Mouse (Mus musculus): Measurements from ENCODE around the gene Gm20219. TPM values are rescaled to one million over a fixed set of nuclear protein-coding genes. Genes with fewer than 3 reads are reported as not detected.
A peak's percentile ranks its signal among the peaks of the same experiment; 100 is the strongest.

Gm20219 gene
- polyA plus RNA-seq, 1 experiment from 2014 or later = 1.3 TPM

DNA sequence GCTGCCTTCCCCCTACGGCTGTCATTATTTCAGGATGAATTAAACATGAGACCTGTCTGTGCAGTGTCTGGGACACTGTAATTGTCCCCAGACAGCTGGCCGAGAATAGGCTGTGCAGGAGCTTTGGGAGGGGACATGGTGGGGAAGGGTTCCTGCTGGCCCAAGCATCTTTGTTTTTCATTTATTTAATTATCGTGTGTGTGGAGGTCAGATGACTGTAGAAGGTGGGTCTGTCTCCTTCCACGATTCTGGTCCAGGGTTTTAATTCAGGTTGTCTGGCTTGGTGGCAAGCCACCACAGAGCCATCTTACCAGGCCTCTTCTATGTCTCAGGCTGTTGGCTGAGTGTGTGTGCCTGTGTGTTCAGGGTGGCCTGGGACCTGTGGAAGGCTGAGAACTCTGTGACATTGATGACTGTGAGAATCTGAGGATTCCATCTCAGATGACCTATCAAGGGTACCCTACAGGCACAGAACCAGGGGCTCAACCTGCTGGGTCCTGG is 5.5 kb downstream of the Gm20219 start:
- Histone ChIP-seq H3K9me3 (no peaks in the 10 kb centered on the region), H3K36me3 (replicated peaks) (no peaks in the 10 kb centered on the region), H3K27me3 (ENCODE audit: poor library complexity, severe bottlenecking) (no peaks in the 10 kb centered on the region), H3K27ac (0 out of 2 replicates have a peak overlapping the region, but pooled peaks have one; percentile 21), H3K4me1 (peaks cover 68% of the 10 kb centered on the region), H3K4me3 (no peak overlapping the region)
- 68% methylated on average over 4 of the region's 4 CpGs for WGBS
- DNase-seq (ENCODE audit: extremely low spot score, low spot score) = no peak

DNA sequence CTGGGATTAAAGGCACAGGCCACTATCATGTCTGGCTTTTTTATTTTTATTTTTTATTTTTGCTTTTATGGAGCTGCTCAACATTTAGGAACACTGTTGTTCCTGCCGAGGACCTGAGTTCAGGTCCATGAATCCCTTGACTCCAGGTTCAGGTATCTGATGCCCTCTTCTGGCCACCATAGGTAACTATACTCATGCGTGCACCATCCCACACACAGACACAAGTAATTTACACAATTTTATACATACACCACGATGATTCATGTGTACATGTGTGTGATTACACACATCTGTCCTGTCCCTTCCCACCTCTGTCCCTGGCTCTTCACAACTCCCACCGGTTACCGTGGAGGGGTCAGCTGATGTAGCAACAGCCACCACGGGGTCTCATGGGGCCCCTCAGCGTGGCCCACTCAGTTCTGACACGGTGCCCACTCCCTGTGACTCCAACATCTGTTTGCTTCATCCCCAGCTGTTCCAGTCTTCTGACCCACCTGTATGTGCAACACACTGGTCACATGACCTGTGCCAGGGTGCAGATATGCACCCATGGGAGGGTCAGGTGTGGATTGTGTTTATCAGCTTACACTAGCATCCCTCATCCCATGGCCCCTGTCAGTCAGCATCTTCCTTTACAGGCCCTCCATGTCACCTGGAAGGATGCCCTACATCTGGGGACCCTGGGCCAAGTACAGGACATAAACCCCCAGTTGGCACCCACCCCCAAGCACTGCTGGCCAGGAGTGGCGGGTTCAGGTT is 6.2 kb downstream of the Gm20219 start:
- no peak for DNase-seq (ENCODE audit: extremely low spot score, low spot score)
- H3K36me3 ChIP-seq (replicated peaks) = no peaks in the 10 kb centered on the region
- H3K4me1 ChIP-seq = peaks cover 74% of the 10 kb centered on the region
- peak overlapping the region; percentile 21; the same call in 1 of the 2 replicates for H3K27ac ChIP-seq
- 78% methylated on average over 9 of the region's 9 CpGs for WGBS
- no peaks in the 10 kb centered on the region for H3K27me3 ChIP-seq (ENCODE audit: poor library complexity, severe bottlenecking)
- H3K9me3 ChIP-seq = no peaks in the 10 kb centered on the region
- H3K4me3 ChIP-seq = no peak overlapping the region

DNA sequence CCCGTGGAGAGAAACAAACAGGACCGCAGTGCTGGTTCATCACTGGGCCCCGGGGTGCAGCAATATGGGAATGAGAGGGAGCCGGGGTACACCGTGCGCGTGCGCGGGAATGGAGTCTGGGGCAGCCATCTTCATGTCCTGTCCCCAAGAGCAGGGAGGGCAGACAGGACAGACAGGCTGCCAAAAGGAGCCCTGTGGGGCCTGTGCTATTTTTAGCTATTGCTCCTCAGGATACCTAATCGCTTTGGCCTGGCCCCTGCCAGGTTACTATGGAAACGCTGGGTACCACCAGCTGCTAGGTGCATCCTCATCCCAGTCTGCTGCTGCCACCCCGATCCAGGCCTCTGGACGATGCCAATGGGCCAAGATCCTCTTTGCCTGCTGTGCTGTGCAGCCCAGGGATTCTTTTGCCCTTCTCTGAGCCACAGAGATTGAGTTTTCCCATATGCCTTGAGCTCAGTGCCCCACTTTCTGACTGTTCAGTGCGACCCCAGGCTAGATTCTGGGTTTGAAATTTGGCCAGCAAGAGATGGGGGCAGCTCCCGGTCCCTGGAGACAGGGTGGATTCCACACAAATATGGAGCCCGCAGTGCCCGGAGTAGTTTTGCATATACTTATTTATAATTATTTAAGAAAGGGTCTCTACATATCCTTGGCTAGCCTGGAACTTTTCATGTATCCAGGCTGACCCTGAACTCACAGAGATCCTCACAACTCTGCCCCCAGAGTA is 6.9 kb downstream of the Gm20219 start:
- Histone ChIP-seq H3K4me3 (no peak overlapping the region), H3K9me3 (no peaks in the 10 kb centered on the region), H3K27ac (peak overlapping the region; percentile 58; the same call in 1 of the 2 replicates), H3K4me1 (peaks cover 75% of the 10 kb centered on the region), H3K27me3 (ENCODE audit: poor library complexity, severe bottlenecking) (no peaks in the 10 kb centered on the region), H3K36me3 (replicated peaks) (no peaks in the 10 kb centered on the region)
- DNase-seq (ENCODE audit: extremely low spot score, low spot score) = no peak
- WGBS = 58% methylated on average over 17 of the region's 17 CpGs

DNA sequence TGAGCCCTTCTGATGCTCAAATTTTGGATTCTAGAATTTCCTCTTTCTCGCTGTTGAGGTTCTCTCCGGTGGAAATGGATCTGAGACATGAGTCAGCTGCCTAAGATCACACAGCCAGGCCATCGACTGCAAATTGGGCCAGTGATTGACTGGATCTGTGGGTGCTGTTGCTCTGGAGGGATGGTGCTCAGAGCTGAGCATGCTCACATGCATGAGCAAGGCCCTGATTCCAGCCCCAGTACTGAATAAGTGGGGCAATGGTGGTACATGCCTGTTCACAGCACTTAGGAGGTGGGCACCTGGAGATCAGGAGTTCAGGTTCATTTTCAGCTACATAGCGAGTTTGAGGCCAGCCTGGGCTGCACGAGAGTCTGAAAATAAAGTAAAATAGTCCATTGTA is 7.6 kb downstream of the Gm20219 start:
- no peak for DNase-seq (ENCODE audit: extremely low spot score, low spot score)
- H3K4me3 ChIP-seq = no peak overlapping the region
- no peaks in the 10 kb centered on the region for H3K27me3 ChIP-seq (ENCODE audit: poor library complexity, severe bottlenecking)
- 89% methylated on average over 5 of the region's 5 CpGs for WGBS
- H3K27ac ChIP-seq = peak overlapping the region; percentile 58; the same call in 1 of the 2 replicates
- H3K4me1 ChIP-seq = peaks cover 73% of the 10 kb centered on the region
- no peaks in the 10 kb centered on the region for H3K36me3 ChIP-seq (replicated peaks)
- no peaks in the 10 kb centered on the region for H3K9me3 ChIP-seq

DNA sequence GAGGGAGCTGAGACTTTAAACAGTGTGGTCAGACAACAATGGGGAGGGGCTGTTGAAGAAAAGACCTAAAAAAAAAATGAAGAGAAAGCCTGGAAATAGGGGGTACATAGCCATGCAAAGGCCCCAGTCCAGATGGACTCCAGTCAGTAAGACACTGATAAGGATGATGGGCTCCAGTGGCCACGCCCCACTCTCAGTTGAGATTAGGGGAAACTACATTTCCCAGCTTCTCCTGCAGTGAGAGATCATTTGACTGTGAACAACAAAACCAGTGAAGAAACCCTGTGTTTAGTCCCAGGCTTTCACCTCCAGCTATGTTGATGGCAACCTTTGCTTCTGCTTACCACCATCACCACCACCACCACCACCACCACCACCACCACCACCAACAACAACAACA is 8.2 kb downstream of the Gm20219 start:
- H3K27me3 ChIP-seq (ENCODE audit: poor library complexity, severe bottlenecking) = no peaks in the 10 kb centered on the region
- no peaks in the 10 kb centered on the region for H3K36me3 ChIP-seq (replicated peaks)
- DNase-seq (ENCODE audit: extremely low spot score, low spot score) = no peak
- peaks cover 67% of the 10 kb centered on the region for H3K4me1 ChIP-seq
- no peaks in the 10 kb centered on the region for H3K9me3 ChIP-seq
- H3K4me3 ChIP-seq = no peak overlapping the region
- 71% methylated on average over 1 of the region's 1 CpGs for WGBS
- peak overlapping the region; percentile 17; the same call in 1 of the 2 replicates for H3K27ac ChIP-seq

DNA sequence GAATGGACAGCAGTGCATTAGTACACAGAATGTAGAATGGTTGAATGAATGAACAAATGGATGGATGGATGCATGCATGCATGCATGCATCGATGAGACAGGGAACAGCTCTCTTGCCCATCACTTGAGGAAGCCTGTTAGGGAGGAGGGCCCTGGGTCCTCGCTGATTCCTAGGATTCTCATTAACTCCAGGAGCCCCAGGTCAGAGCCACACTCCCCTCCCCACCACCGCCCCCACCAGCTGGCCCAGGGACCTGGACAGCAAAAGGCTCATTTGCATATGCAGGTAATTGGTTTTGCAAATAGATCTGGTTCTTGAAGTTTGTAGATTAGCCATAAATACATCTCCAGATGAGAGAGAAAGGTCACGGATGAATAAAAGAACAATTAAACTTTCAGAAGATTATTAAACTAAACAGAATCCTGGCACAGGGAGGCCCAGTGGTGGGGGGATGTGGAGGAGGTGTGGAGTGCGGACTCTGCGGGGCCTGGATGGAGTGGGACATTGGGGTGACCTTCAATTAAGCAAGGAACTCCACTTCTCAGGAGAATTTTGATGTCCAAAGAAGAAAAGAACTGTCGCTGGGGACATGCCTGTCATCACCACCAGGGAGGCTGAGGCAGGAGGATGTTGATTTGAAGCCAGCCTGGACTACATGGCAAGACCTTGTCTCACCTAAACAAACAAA is 9.3 kb downstream of the Gm20219 start:
- no peaks in the 10 kb centered on the region for H3K9me3 ChIP-seq
- WGBS = 82% methylated on average over 7 of the region's 7 CpGs
- H3K4me3 ChIP-seq = no peak overlapping the region
- DNase-seq (ENCODE audit: extremely low spot score, low spot score) = no peak
- peaks cover 67% of the 10 kb centered on the region for H3K4me1 ChIP-seq
- H3K36me3 ChIP-seq (replicated peaks) = no peaks in the 10 kb centered on the region
- 0 out of 2 replicates have a peak overlapping the region, but pooled peaks have one; percentile 17 for H3K27ac ChIP-seq
- no peaks in the 10 kb centered on the region for H3K27me3 ChIP-seq (ENCODE audit: poor library complexity, severe bottlenecking)

DNA sequence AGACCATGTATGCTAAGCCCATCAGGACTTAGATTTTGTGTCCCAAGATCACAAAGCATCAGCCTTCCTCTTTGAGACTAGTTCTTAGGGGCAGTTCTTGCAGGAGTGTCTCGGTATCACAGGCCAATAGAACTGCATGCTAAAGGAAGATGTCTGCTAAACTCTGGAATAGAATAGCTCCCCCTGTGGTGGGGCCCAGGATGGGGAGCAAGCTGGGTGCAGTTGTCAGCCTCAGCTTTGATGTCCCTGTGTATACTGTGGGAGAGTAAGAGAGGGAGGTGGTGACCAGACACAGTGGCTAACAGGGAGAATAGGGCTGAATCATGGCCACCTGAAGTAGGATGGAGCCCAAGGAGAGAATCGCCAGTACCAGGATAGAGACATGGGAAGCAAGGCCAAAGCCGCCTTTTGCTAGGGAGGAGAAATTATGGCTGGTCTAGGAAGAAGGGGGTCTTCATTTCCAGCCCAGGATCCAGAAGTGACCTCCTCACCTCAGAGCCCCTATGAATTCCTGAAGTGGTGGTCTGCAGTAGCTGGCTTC is 10.4 kb downstream of the Gm20219 start:
- WGBS = 81% methylated on average over 3 of the region's 3 CpGs
- DNase-seq (ENCODE audit: extremely low spot score, low spot score) = no peak
- H3K36me3 ChIP-seq (replicated peaks) = no peaks in the 10 kb centered on the region
- peak overlapping the region; percentile 36; the same call in 1 of the 2 replicates for H3K27ac ChIP-seq
- H3K4me3 ChIP-seq = no peak overlapping the region
- H3K9me3 ChIP-seq = no peaks in the 10 kb centered on the region
- H3K4me1 ChIP-seq = peaks cover 74% of the 10 kb centered on the region
- no peaks in the 10 kb centered on the region for H3K27me3 ChIP-seq (ENCODE audit: poor library complexity, severe bottlenecking)

DNA sequence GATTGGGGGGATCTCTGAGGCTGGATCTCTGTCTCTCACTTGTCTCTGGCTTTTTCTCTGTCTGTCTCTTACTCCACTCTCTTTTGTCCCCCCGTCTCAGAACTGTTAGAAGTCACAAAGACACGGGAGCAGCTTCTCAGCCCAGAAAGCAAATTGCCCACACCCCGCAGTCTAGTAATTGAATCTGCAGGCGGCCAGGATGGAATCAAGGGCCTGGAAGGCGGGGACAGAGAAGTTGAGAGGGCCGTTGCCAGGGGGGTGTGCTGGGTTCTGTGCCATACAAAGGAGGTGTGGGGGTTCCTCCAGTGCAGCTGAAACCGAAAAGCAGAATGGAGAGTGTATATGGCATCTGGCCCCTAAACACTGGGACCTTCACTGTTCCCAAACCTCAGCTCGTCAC is 11.5 kb downstream of the Gm20219 start:
- DNase-seq (ENCODE audit: extremely low spot score, low spot score) = no peak
- Histone ChIP-seq H3K4me1 (peaks cover 76% of the 10 kb centered on the region), H3K4me3 (no peak overlapping the region), H3K27me3 (ENCODE audit: poor library complexity, severe bottlenecking) (no peaks in the 10 kb centered on the region), H3K36me3 (replicated peaks) (no peaks in the 10 kb centered on the region), H3K27ac (peak overlapping the region; percentile 68), H3K9me3 (no peaks in the 10 kb centered on the region)
- 45% methylated on average over 8 of the region's 8 CpGs for WGBS

DNA sequence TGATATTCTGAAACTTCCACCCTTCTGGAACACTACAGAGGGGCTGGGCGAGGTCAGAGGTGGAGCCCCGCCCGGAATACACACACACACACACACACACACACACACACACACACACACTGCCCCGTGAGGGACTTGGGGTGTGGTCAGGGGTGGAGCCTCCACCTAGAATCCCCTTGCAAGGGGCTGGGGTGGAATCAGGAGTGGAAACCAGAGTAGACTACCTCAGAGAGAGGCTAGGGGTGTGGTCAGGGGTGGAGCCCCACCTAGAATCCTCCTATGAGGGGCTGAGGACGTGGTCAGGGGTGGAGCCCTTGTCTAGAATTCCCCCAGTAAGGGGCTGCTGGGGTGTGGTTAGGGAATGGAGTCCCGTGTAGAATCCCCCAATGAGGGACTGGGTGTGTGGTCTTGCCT is 13.6 kb downstream of the Gm20219 start:
- peak overlapping the region; percentile 54 for H3K27ac ChIP-seq
- H3K27me3 ChIP-seq (ENCODE audit: poor library complexity, severe bottlenecking) = no peaks in the 10 kb centered on the region
- no peak for DNase-seq (ENCODE audit: extremely low spot score, low spot score)
- no peak overlapping the region for H3K4me3 ChIP-seq
- H3K36me3 ChIP-seq (replicated peaks) = no peaks in the 10 kb centered on the region
- H3K4me1 ChIP-seq = peaks cover 83% of the 10 kb centered on the region
- no peaks in the 10 kb centered on the region for H3K9me3 ChIP-seq
- WGBS = 58% methylated on average over 6 of the region's 6 CpGs

DNA sequence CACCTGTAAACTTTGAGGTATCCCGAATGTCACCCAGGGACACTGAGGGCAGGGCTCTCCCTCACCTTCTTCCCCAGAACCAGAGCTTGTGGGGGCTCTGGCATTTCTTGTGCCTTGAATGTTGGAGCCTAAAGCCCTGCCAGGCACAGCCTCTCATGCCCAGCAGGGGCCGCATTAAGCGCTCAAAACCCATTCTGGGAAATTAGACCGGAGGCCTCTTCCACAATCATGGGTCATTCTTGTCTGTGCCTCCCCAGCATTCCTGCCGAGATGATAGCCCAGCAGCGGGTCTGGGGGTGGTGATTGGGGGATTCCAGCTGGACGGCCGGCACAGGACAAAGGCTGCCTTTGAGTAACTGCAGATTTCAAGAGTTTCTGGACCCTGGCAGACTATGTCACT is 16.3 kb downstream of the Gm20219 start:
- DNase-seq (ENCODE audit: extremely low spot score, low spot score) = peak; percentile 59
- H3K27ac ChIP-seq = peak overlapping the region; percentile 78
- 14% methylated on average over 8 of the region's 8 CpGs for WGBS
- peaks cover 63% of the 10 kb centered on the region for H3K4me1 ChIP-seq
- H3K9me3 ChIP-seq = no peaks in the 10 kb centered on the region
- H3K4me3 ChIP-seq = no peak overlapping the region
- H3K27me3 ChIP-seq (ENCODE audit: poor library complexity, severe bottlenecking) = no peaks in the 10 kb centered on the region
- no peaks in the 10 kb centered on the region for H3K36me3 ChIP-seq (replicated peaks)

DNA sequence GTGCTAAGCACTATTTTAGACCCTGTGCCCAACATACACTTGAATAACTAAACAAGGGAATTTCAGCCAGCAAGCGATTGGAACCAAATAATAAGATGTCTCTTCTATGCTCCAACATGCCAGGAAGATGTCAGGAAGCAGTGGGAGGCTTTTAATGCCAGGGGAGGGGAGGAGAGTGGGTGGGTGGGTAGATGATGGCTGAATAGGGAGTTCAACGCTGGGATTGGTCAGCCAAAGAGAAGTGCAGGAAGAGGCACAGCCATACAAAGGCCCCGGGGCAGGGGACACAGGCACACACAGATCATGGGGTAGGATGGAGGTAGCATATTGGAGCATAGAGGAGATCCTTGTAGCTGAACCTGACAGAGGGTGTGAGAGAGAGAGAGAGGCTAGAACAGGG is 17.3 kb downstream of the Gm20219 start:
- Histone ChIP-seq H3K27ac (peak overlapping the region; percentile 73), H3K9me3 (no peaks in the 10 kb centered on the region), H3K27me3 (ENCODE audit: poor library complexity, severe bottlenecking) (no peaks in the 10 kb centered on the region), H3K4me1 (peaks cover 52% of the 10 kb centered on the region), H3K36me3 (replicated peaks) (no peaks in the 10 kb centered on the region), H3K4me3 (no peak overlapping the region)
- WGBS = 66% methylated on average over 3 of the region's 3 CpGs
- DNase-seq (ENCODE audit: extremely low spot score, low spot score) = no peak

DNA sequence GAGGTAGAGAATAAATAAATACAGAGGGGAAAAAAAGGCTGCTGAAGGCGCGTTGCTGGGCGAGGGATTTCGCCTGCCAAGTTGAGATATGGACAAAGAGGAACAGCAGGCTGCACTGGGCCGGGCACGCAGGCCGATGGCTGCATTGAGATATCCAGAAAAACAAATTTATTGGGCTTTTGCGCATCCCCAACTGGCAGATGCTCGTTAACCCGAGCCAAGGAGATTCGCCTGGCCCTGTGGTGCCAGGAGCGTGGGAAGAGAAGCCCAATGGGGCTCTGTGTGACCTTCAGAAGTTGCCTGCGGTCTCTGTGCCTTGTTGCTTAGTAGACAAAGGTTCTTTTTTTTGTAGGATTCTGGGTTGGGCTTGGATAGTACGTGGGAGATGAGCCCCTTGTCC is 18.0 kb downstream of the Gm20219 start:
- H3K4me1 ChIP-seq = peaks cover 51% of the 10 kb centered on the region
- H3K4me3 ChIP-seq = no peak overlapping the region
- DNase-seq (ENCODE audit: extremely low spot score, low spot score) = no peak
- no peaks in the 10 kb centered on the region for H3K27me3 ChIP-seq (ENCODE audit: poor library complexity, severe bottlenecking)
- 62% methylated on average over 14 of the region's 14 CpGs for WGBS
- no peaks in the 10 kb centered on the region for H3K36me3 ChIP-seq (replicated peaks)
- H3K27ac ChIP-seq = peak overlapping the region; percentile 73
- no peaks in the 10 kb centered on the region for H3K9me3 ChIP-seq
